Mouse (Mus musculus) heart, postnatal 14 days (tissue): ENCODE data around the gene Ano10. TPM values are rescaled to one million over a fixed set of nuclear protein-coding genes. Genes with fewer than 3 reads are reported as not detected.

Source experiments
- DNase-seq, 2 experiments: peaks; one replicate each; pipeline ENCODE4 v3.0.0; 2021 to 2022
- intact Hi-C: fragments of 180-260 bp; cut with DNase I; formaldehyde crosslinking; loops from one replicate; pipeline ENCODE4 v1.15.1; 2025
- total RNA-seq, 2 experiments: library from RNA; stranded (reverse); gene quantifications; 2 replicates each; pipeline ENCODE4 v1.2.3; 2021

The Ano10 gene
- total RNA-seq, 2 experiments from 2014 or later = 34.4 to 35.9 TPM

GRCm38 (mm10) chr9:122252113-122252512 lies 42.1 kb downstream of the Ano10 start:
- intact Hi-C loops = no loop called here
- no peak for DNase-seq

- DNase-seq = peak; percentile 39 to 46
- intact Hi-C loops = loop anchor here (1.0 to 5.0 kb wide), 2 partner anchors 62 to 174 kb away; no protein-coding TSS in a partner anchor
These were observed 46.1 kb downstream of the Ano10 start for GRCm38 (mm10) chr9:122248168-122248567.

GRCm38 (mm10) chr9:122247430-122248027 lies 46.7 kb downstream of the Ano10 start:
- peak; percentile 71 to 82 for DNase-seq
- intact Hi-C loops = loop anchor here (1.0 to 5.0 kb wide), 2 partner anchors 63 to 175 kb away; no protein-coding TSS in a partner anchor

GRCm38 (mm10) chr9:122245879-122246278 lies 48.3 kb downstream of the Ano10 start:
- no peak for DNase-seq
- intact Hi-C loops = loop anchor here (5.0 kb wide), 1 partner anchor 176 kb away; no protein-coding TSS in a partner anchor

- intact Hi-C loops = loop anchor here (5.0 kb wide), 1 partner anchor 177 kb away; no protein-coding TSS in a partner anchor
- no peak for DNase-seq
These were observed 48.8 kb downstream of the Ano10 start for GRCm38 (mm10) chr9:122245471-122245870.

GRCm38 (mm10) chr9:122244800-122245165 lies 49.4 kb downstream of the Ano10 start:
- DNase-seq = no peak
- intact Hi-C loops = loop anchor here (5.0 kb wide), 3 partner anchors 122 to 227 kb away; no protein-coding TSS in a partner anchor

GRCm38 (mm10) chr9:122244080-122244799 lies 50.0 kb downstream of the Ano10 start:
- intact Hi-C loops = loop anchor here (5.0 kb wide), 2 partner anchors 122 to 227 kb away; no protein-coding TSS in a partner anchor
- peak; percentile 61 to 74 for DNase-seq

GRCm38 (mm10) chr9:122243297-122243696 lies 50.9 kb downstream of the Ano10 start:
- no peak for DNase-seq
- intact Hi-C loops = loop anchor here (5.0 kb wide), 2 partner anchors 121 to 226 kb away; no protein-coding TSS in a partner anchor

- peak in 1 of 2 experiments; percentile 19 for DNase-seq
- intact Hi-C loops = loop anchor here (5.0 kb wide), 2 partner anchors 121 to 226 kb away; no protein-coding TSS in a partner anchor
These were observed 51.4 kb downstream of the Ano10 start for GRCm38 (mm10) chr9:122242856-122243255.

- DNase-seq = no peak
- intact Hi-C loops = loop anchor here (5.0 kb wide), 2 partner anchors 120 to 225 kb away; no protein-coding TSS in a partner anchor
These were observed 52.3 kb downstream of the Ano10 start for GRCm38 (mm10) chr9:122241812-122242400.

- intact Hi-C loops = loop anchor here (5.0 kb wide), 2 partner anchors 118 to 223 kb away; no protein-coding TSS in a partner anchor
- no peak for DNase-seq
These were observed 53.5 kb downstream of the Ano10 start for GRCm38 (mm10) chr9:122240629-122241199.

GRCm38 (mm10) chr9:122234741-122235140 lies 59.5 kb downstream of the Ano10 start:
- intact Hi-C loops = no loop called here
- no peak for DNase-seq

- no peak for DNase-seq
- intact Hi-C loops = no loop called here
These were observed 60.3 kb downstream of the Ano10 start for GRCm38 (mm10) chr9:122233972-122234345.

- intact Hi-C loops = no loop called here
- DNase-seq = no peak
These were observed 60.8 kb downstream of the Ano10 start for GRCm38 (mm10) chr9:122233316-122233971.

GRCm38 (mm10) chr9:122232912-122233311 lies 61.3 kb downstream of the Ano10 start:
- no peak for DNase-seq
- intact Hi-C loops = no loop called here

GRCm38 (mm10) chr9:122230701-122231100 lies 63.5 kb downstream of the Ano10 start:
- intact Hi-C loops = no loop called here
- DNase-seq = no peak

GRCm38 (mm10) chr9:122226419-122226818 lies 67.8 kb downstream of the Ano10 start:
- intact Hi-C loops = loop anchor here (2.0 kb wide), 1 partner anchor 208 kb away; no protein-coding TSS in a partner anchor

GRCm38 (mm10) chr9:122225309-122225708 lies 68.9 kb downstream of the Ano10 start:
- intact Hi-C loops = no loop called here
- peak in 1 of 2 experiments; percentile 46 for DNase-seq

More at GRCm38 (mm10) chr9:122226419-122226818, 67.8 kb downstream of the Ano10 start:
- no peak for DNase-seq

GRCm38 (mm10) chr9:122223005-122223404 lies 71.2 kb downstream of the Ano10 start:
- DNase-seq = no peak
- intact Hi-C loops = no loop called here

GRCm38 (mm10) chr9:122219934-122220333 lies 74.3 kb downstream of the Ano10 start:
- intact Hi-C loops = no loop called here
- DNase-seq = no peak
